Mouse (Mus musculus) lung, postnatal 36 days (tissue): ENCODE measurements around the gene Zfp689.
A peak's percentile ranks its signal among the peaks of the same experiment; 100 is the strongest.
"Not testable (repeated sequence)": the region's sequence is repeated elsewhere in the genome, so short reads cannot be mapped to it uniquely, and the experiment has no call there.

Experiments
- DNase-seq: peaks from one replicate; pipeline ENCODE4 v3.0.0; 2022; ENCODE audit warnings: mixed read lengths

The Zfp689 gene

DNA sequence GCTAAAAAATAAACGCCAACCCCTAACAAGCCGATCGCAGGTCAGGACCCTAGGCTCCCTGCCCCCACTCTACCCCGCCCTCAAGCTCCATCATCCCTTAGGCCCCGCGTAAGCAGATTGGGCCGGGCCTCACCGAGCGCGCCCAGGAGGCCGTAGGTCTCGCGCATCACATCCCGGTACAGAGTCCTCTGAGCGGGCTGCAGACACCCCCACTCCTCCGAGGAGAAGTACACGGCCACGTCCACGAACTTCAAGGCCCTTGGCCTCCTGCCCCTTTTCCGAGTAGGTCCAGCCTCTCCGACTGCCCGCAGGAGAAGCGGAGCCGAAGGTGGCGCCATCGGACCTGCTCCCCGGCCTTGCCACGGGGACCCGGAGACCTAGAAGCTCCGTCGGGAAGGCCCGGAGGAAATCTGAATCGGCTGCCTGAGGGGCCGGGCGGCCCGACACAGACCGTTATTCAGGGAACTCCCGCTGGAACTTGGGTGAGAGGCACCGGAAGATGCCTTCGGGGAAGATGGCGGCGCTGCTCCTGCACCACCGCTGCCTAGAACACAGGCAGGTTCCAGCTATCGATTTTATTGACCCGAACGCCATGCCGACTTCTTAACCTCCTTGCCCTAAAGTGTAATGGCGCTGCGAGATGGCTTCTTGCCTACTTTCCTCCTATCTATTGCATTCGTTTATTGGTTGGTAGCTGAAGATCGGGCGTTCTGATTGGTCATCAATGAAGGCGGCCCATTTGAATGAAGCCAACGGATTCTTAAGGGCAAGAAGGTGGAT, at the start of gene Zfp689:
TSS of gene Zfp689 (minus strand) at position 638 of the 780 bp plus-strand sequence.
- DNase-seq: peak; percentile 99

DNA sequence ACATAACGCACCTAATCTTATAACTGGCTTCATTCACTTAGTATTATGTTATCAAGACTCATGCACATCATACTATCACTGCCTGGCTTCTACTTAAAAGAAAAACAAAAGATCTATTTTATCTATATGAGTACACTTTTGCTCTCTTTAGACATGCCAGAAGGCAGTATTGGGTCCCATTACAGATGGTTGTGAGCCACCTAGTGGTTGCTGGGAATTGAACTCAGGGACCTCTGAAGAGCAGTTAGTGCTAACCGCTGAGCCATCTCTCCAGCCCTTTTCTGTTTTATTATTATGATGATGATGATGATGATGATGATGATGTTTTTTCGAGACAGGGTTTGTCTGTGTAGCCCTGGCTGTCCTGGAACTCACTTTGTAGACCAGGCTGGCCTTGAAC, 49.4 kb upstream of the Zfp689 start:
- peak; percentile 77 for DNase-seq

DNA sequence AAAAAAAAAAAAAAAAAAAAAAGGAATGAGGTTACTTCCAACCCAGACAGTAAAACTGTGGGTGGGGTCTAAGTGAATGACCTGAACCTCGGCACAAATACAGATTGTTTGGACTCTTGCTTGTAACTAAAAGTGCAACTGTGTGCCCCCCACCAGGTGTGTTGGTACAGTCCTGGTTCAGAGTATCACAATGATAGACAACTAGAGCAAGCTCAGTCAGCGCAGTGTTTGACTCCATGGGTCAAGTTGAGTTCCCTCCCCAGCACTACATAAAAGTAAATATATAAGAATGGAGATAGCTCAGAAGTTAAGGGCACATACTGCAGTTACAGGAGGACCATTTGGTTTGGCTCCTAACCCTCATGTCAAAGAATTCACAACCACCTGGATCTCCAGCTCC, 48.4 kb upstream of the Zfp689 start:
- DNase-seq: no peak

DNA sequence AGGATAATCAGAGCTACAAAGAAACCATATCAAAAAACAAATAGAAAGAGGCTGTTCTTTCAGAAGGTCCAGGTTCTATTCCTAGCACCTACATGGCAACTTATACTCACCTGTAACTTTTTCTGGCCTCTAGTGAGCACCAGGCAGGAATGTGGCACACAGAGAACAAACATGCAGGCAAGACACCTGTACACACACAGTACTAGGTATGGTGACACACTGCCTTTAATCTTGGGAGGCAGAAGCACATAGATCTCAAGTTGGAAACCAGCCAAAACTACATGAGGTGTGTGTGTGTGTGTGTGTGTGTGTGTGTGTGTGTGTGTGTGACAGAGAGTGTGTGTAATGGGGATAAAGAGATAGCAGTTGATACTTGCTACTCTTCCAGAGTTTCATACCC, 45.7 kb upstream of the Zfp689 start:
- no peak for DNase-seq

DNA sequence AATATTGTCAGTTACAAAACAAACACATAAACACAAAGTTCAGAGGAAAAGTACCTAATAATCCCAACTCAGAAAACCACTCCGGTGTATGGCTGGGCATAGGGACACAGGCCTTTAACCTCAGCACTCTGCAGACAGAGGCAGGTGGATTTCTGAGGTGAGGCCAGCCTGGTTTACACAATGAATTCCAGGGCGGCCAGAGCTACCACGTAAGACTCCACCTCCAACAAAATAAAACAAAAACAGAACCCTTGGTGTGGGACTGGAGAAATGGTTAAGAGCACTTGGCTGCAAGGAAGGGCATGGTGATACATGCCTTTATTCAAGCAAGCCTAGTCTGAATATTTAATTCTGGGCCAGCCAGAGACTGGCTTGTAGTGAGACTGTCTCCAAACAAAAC, 42.9 kb upstream of the Zfp689 start:
- DNase-seq: peak; percentile 39

DNA sequence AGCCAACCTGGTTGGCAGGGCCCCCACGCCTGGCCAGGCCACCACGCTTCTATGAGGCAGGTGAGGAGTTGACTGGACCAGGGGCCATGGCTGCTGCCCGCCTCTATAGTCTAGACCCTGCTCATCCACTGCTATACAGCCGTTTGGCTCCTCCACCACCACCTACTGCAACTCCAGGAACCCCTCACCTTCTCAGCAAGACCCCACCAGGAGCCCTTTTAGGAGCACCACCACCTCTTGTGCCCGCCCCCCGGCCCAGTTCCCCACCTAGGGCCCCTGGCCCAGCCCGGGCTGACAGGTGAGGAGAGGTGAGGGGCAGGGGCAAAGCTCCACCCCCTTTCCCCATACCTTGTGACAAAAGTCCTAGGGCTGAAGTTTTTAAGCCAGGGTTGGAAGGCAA, 41.0 kb upstream of the Zfp689 start:
- no peak for DNase-seq

DNA sequence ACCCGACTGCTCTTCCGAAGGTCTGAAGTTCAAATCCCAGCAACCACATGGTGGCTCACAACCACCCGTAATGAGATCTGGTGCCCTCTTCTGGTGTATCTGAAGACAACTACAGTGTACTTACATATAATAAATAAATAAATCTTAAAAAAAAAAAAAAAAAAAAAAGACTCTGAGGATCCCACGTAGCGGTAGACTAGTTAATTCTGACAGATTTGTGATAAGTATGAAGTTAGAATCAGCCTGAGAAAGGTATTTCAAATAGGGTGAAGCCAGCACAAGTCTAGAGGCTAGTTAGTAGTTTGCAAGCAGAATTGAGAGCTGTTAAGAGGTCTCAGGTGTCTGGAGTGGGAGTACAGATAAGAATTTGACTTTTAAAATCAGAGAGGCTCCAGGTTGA, 39.4 kb upstream of the Zfp689 start:
- not testable (repeated sequence) for DNase-seq

DNA sequence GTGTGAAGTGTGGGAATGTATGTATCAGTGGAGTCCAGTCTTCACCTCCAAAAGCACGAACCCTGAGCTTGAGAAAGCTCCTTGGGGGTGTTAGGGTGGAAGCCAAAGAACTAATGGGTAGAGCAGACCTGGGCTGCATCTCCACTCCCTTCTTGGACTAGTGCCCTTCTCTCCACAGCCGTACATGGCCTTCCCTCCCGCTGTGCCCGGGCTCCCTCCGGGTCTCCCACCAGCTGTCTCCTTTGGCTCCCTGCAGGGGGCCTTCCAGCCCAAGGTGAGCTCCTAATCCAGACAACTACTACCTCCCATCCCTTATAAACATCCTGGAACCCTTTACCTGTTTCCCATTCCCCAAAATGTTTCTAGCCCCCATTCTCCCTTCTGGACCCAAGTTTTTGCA, 36.5 kb upstream of the Zfp689 start:
- DNase-seq: no peak

DNA sequence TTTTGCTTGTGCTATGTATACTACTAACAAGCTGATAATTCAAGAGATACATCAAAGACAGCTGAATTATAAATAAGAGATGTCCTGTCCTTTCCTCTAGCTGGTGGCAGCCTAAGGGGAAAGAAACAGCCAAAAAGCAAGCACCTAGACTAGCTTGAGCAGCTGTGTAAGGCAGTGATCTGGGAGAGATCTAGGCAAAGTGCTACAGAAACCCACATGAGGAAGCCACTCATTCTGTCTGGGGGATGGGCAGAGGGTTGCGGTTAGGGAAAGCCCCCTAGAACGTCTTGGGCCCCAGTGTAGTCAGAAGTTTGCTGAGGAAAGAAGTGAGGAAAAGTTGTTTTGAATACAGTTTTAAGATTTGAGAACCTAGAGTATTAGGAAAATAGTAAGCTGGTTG, 31.4 kb upstream of the Zfp689 start:
- DNase-seq: peak; percentile 42

DNA sequence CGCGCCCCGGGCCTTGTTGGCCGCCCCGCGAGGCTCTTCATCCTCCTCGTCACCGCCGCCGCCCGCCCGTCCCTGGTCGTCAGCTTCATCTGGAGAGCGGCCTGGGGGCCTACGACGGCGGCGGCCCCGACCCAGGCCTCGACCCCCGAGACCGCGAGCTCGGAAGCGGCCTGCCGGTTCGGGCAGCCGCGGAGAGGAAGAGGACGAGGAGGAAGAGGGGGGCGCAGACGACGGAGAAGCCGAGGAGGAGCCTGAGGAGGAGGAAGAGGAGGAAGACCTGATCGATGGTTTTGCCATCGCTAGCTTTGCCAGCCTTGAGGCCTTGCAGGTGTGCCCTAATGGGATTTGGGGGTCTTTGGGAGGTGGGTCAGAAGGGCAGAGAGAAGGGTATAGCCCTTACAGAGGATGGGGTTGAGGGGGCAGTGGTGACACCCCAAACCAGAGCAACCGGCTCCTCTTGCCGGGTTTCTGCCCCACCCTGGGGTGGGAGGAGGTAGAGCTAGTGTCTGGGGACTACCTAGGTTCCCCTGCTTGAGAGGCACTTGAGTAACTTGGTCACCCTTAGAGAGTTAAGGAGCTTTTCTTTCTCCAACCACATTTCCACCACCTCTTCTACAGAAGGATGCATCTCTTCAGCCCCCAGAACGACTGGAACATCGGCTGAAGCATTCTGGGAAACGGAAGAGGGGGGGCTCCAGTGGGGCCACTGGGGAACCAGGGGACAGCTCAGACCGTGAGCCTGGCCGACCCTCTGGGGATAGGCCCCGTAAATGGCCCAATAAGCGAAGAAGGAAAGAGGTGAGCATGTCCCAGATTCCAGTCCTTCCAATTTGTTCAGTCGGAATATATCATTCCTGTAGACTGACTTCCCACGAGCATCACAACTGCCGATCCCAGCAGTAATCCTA, 30.6 kb upstream of the Zfp689 start:
- peak; percentile 18 for DNase-seq

DNA sequence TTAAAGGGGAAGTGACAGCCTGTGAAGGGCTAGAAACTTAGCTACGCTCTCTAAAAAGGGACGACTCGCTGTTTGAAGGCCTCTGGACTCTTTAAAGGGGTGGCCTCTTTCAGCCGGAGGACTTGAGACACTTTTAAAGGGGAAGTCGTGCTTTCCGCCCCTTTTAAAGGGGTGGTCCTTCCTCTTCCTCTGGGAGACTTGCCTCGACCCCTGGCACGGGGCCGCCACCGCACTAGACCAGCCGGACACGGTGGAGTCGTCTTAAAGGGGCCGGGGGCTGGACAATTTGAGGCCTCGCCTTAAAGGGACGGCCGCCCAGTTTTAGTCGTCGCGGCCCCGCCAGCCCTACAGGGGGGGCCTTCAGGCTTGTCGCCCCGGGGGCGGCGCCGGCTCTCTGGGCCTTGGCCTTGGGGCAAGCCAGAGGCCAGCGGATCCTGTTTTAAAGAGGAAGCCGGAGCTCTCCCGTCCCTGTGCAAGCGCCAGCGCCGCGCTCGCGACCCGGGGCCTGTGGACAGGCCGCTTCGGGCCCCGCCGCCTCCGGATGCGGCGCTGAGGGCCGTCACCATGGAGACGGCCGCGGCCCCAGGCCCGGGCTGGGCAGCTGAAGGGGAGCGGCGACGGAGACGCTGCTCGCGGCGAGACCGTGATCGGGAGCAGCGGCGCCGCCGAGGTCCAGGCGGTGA, 29.8 kb upstream of the Zfp689 start, which contains the start of gene Fbrs:
TSS of gene Fbrs (plus strand) at position 565 of the 683 bp plus-strand sequence.
- peak; percentile 99 for DNase-seq

DNA sequence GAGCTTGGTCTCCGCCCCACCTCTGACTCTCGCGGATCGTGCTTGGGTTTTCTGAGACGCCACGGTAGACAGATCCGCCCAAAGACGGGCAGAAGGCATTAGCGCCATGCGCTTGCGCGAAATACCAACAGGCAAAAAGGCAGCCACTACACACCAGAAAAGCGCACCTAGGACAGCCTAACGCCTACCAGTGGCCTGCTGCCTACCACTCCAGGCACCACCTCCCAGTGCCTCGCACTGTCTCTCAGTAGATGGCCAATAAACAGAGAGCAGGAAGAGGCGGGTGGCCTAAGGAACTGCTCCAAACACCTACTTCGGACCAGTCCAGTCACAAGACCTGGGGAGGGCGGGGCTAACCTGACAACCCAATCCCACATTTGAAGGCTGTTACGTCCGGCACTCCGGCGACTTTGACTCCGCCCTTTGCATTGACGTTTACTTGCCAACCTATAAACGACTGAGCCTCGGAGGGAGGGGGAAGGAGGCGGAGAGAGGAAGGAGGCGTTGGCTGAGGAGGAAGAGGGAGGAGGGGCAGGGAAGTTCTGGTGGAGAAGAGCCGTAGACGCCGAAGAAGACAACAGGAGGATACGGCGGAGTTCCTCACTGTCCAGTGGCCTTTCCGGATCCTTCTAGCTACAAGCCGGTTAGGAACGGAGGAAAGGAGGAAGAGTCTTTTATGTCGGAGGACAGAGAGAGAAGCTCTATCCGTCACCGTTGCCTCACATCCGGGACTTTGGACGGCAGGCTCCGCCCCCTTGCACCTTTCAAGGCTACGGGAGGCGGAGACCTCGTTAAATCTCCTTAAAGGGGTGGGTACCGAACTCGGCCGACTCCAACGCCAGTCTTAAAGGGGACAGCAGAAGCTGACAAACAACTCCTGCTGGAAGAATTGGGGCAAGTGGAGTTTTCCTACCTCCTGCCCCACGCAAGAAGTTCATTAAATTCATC, 29.0 kb upstream of the Zfp689 start:
- peak; percentile 100 for DNase-seq

DNA sequence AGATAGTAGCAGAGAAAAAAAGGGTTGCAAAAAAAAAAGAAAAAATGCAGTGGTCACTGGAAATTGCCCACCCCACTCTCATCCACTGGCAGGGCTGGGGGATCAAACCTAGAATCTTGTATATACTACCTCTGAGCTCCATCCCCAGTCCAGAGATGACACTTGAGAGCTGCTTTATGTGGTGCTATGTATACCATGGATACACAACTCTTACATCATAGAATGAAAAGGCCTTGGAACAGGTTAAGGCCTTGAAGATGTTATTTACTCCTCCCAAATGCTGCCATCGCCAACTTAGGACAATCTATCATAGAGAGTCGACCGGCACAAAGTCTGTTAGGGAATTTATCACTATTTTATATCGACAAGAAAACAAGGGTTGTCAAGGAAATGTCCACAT, 27.9 kb upstream of the Zfp689 start:
- DNase-seq: no peak

DNA sequence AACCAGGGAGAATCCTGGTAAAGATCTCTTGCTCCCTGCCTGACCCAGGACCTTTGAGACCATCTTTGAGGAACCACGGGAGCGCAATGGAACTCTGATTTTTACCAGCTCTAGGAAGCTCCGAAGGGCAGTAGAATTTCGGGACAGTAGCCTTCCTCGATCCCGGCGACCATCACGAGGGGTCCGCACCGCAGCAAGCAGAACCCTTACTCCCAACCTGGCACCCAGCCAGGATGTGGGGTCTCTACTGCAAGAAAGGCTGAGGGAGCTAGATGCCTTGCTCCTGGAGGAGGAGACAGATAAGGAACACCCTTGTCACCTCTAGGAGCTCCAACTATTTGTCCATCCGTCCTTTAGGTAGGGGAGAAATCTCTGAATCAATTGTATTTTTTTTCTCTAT, 27.4 kb upstream of the Zfp689 start:
- DNase-seq: no peak

DNA sequence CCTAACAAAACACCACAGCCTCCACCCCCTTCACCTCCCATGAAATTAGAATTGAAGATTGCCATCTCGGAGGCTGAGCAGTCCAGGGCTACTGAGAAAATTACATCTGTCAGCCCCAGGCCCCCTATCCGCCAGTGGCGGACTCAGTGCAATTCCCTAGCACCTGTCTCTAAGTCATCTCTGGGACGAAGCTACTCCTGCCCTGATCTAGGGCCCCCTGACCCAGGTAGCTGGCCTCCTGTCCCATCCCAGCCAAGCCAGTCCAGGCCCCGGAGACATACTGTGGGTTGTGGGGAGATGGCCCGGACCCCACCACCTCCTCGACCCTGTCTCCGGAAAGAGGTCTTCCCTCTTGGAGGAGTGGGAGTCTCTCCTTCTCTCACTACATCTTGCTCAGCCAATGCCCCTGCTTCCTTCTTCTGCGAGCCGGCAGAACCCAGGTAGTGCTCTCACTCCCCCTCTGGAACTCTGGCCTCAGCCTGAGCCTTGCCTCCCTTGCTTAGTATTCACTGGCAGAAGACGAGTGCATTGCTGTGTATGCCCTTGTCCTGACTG, 26.3 kb upstream of the Zfp689 start:
- no peak for DNase-seq

DNA sequence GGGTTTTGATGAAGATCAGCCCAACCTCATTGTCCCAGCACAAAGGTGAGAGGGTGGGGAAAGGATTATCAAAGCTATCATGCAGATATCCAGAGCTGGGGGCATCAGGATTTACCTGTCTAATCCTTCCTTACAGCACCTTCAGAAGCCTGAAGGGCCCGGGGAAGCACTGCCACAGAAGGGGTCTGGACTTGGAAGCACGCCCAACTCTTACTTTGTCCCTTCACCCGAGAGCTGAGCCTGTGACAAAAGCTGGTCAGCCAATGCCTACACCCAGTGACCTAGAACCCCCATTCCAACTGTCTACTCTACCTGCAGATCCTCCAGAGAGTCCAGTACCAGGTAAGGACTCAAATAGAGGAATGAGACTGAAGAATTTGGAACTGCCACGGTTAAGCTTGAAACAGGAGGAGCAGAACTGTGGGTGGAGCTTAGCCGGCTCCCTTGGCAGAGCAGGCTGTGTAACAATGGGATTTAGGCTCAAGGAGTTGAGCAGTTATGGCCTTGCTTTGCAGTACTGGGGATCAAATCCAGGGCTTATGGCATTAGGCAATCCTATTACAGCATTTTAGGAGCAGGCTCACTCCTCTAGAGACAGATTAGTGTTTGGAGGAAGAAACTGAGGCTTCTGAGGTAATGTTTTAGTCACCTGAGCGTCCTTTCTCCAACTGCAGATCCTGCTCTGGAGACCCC, 25.6 kb upstream of the Zfp689 start:
- DNase-seq: no peak

DNA sequence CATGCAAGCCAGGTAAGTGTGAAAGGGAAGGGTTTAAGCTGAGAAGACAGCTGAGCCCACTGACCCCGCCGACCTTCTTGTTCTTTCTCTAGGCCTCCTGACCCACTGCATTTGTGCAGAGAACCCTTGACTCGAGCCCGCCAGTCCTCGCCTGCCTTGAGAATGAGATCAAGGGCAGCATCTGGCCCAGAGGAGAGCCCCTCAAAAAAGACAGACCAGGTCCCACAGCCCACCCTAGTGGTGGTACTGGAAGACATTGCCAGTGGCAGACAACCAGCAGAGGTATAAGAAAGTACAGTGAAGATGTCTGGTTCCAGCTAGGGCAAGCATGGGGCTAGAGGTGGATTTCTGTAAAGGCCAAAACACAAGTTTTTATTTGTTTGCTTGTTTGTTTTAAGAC, 24.7 kb upstream of the Zfp689 start:
- DNase-seq: no peak

DNA sequence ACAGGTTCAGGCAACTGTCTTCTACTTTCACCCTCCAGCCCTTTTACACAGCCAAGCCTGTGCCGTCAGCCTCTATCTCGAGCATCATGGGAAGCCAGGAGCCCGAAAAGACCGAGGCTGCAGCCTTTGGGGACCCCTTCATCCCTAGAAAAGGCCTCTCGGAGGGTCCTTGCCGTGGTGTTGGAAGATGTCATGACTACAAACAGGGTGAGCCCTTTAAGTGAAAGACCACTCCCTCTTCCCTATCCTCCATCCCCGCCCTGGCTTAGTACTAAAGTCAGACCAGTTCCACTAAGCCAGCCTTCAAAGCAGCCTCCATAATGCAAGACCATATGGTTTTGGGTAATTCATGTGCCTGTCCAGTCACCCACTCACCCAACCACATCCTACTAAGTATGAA, 23.1 kb upstream of the Zfp689 start:
- no peak for DNase-seq

DNA sequence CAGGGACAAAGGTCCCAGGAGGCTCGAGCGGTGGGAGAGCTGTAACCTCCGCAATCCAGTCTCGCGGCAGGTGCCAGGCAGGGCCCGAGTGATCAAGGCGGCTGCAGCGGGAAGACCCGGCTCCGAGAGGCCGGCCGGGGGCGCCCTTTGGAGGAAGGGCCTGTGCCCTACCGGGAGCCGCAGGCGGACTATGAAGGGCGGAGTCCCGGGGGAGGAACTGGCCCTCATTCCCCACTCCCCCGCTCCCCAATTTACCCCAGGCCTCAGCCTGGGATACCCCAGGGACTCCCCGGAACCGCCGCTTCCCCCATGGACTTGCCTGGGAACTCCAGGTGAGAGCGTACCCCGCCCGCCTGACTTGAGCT, 22.7 kb upstream of the Zfp689 start:
- DNase-seq: no peak

DNA sequence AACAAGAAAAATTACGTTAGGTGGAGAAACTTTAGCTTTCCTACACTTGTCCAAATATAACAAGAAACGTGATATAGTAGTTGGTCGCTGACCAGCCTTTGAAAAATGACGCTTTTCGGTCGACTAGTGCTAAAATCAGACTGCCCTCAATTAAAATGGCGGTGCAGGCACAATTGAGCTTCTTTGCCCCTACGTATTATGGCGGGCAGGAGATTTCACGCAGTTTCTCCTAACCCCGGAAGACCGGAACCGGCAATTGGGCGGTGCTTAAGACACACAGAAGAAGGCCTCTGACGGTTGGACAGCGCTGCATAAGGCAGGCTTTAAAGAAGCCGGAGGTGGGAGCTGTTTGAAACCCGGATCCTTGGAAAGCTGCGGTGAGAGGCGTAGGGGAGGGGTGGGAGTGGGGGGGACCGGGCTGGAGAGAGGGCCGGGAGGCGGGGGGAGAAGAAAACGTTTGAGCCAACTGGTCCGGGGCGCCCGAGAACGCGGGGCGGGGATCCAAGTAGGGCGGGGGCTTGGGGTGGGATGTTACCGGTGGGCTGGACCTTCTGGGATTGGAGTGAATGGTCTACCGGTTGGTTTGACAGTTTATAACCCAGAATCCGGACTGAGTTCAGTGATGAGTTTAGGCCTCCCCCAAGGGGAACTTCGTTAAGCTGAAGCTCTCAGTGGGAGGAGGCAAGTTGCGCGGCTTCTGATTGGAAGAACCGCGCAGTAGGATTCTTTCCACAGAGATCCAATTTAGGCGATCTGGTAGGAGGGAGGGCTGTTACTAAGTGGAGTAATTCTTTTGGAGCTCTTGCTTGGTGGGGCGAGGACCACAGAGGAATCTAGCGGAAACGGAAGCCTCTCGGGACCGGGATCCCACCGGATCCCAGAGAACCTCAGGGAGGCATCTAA, 22.0 kb upstream of the Zfp689 start:
- peak; percentile 97 for DNase-seq
